Mouse (Mus musculus) activated CD4-positive, CD25-positive, alpha-beta regulatory T cell, adult 4 months (primary cell): ENCODE results near the gene BC049352. TPM values are rescaled to one million over a fixed set of nuclear protein-coding genes. Genes with fewer than 3 reads are reported as not detected.

Source experiments
- ATAC-seq: one replicate; pipeline ENCODE4 v1.8.0; 2017
- polyA plus RNA-seq, 2 experiments: library from polyadenylated mRNA; unstranded; fragments of 100-300 nt; shearing (Covaris generic); gene quantifications; one replicate each; pipeline ENCODE4 v1.2.1; 2017

The BC049352 gene
- polyA plus RNA-seq, 2 experiments from 2014 or later = 2.2 to 2.8 TPM

GRCm38 (mm10) chr9:45189661-45190174, 7.9 kb downstream of the BC049352 start:
- ATAC-seq = no peak

GRCm38 (mm10) chr9:45195468-45195867, 13.7 kb downstream of the BC049352 start:
- ATAC-seq = no peak

GRCm38 (mm10) chr9:45196125-45196830, 14.5 kb downstream of the BC049352 start:
- ATAC-seq = no peak

GRCm38 (mm10) chr9:45197549-45197948, 15.7 kb downstream of the BC049352 start:
- ATAC-seq = no peak

GRCm38 (mm10) chr9:45201319-45201947, 19.6 kb downstream of the BC049352 start:
- ATAC-seq = no peak

GRCm38 (mm10) chr9:45202021-45202798, 20.4 kb downstream of the BC049352 start:
- peak; percentile 21 for ATAC-seq

- ATAC-seq = peak; percentile 57
Observed at GRCm38 (mm10) chr9:45203797-45204410, 22.1 kb downstream of the BC049352 start, which contains the start of gene Tmprss4. TSS of gene Tmprss4 (minus strand) at chr9:45204092.

- no peak for ATAC-seq
Observed at GRCm38 (mm10) chr9:45205143-45205542, 23.3 kb downstream of the BC049352 start.

GRCm38 (mm10) chr9:45206121-45206520, 24.3 kb downstream of the BC049352 start:
- no peak for ATAC-seq

- ATAC-seq = peak; percentile 54
Observed at GRCm38 (mm10) chr9:45207015-45207743, 25.4 kb downstream of the BC049352 start.

GRCm38 (mm10) chr9:45212001-45212400, 30.2 kb downstream of the BC049352 start:
- no peak for ATAC-seq

GRCm38 (mm10) chr9:45215526-45216179, 33.8 kb downstream of the BC049352 start:
- no peak for ATAC-seq

- no peak for ATAC-seq
Observed at GRCm38 (mm10) chr9:45219644-45220043, 37.8 kb downstream of the BC049352 start.

- ATAC-seq = peak; percentile 77
Observed at GRCm38 (mm10) chr9:45221567-45221966, 39.8 kb downstream of the BC049352 start.

GRCm38 (mm10) chr9:45229359-45229758, 47.6 kb downstream of the BC049352 start:
- ATAC-seq = peak; percentile 89

- peak; percentile 32 for ATAC-seq
Observed at GRCm38 (mm10) chr9:45235668-45236227, 53.9 kb downstream of the BC049352 start.

GRCm38 (mm10) chr9:45236744-45237143, 54.9 kb downstream of the BC049352 start:
- ATAC-seq = no peak

- peak; percentile 71 for ATAC-seq
Observed at GRCm38 (mm10) chr9:45241397-45241796, 59.6 kb downstream of the BC049352 start.

GRCm38 (mm10) chr9:45245432-45245831, 63.6 kb downstream of the BC049352 start:
- no peak for ATAC-seq

- peak; percentile 56 for ATAC-seq
Observed at GRCm38 (mm10) chr9:45246060-45246459, 64.3 kb downstream of the BC049352 start.

GRCm38 (mm10) chr9:45247536-45247935, 65.7 kb downstream of the BC049352 start:
- peak; percentile 39 for ATAC-seq
